Mouse (Mus musculus) limb, embryonic 14.5 days (tissue): ENCODE measurements around the gene Zfp266. TPM values are rescaled to one million over a fixed set of nuclear protein-coding genes. Genes with fewer than 3 reads are reported as not detected.

Experiments used
- ATAC-seq: fragments of 200-750 bp; cut with Nextera tagmentation; 2 replicates; pipeline ENCODE4 v1.8.0; 2017; ENCODE audit warnings: low read depth, moderate number of reproducible peaks, moderate TSS enrichment; ENCODE audit not compliant: low FRiP score
- DNase-seq: peaks from one replicate; pipeline ENCODE4 v3.0.0-alpha.2; 2015; ENCODE audit warnings: low spot score
- H3K27ac ChIP-seq: fragments of 300-500 bp; sonication (generic); replicated peaks from 2 replicates; pipeline ENCODE4 v1.5.1; 2014; ENCODE audit warnings: low read depth, mild to moderate bottlenecking, low read length, moderate library complexity, mixed read lengths
- H3K27me3 ChIP-seq: fragments of 300-500 bp; sonication (generic); 2 replicates; pipeline ENCODE4 v1.6.1; 2014; ENCODE audit warnings: low read length, mixed read lengths; ENCODE audit not compliant: control insufficient read depth, insufficient read depth
- H3K36me3 ChIP-seq: fragments of 300-500 bp; sonication (generic); 2 replicates; pipeline ENCODE4 v1.6.1; 2014; ENCODE audit warnings: mild to moderate bottlenecking, low read length, moderate library complexity, mixed read lengths; ENCODE audit not compliant: control insufficient read depth, insufficient read depth
- H3K4me1 ChIP-seq: fragments of 300-500 bp; sonication (generic); 2 replicates; pipeline ENCODE4 v1.6.1; 2014; ENCODE audit warnings: antibody characterized with exemption, low read length, mixed read lengths; ENCODE audit not compliant: control insufficient read depth, insufficient read depth
- H3K4me2 ChIP-seq: fragments of 300-500 bp; sonication (generic); replicated peaks from 2 replicates; pipeline ENCODE4 v1.6.1; 2014; ENCODE audit warnings: low read depth, mild to moderate bottlenecking, low read length, moderate library complexity; ENCODE audit not compliant: severe bottlenecking
- H3K4me3 ChIP-seq: fragments of 300-500 bp; sonication (generic); replicated peaks from 2 replicates; pipeline ENCODE4 v1.5.1; 2014; ENCODE audit warnings: low read length
- H3K9ac ChIP-seq: fragments of 300-500 bp; sonication (generic); 2 replicates; pipeline ENCODE4 v1.6.1; 2014; ENCODE audit warnings: mild to moderate bottlenecking, low read depth, low read length, moderate library complexity; ENCODE audit not compliant: severe bottlenecking
- H3K9me3 ChIP-seq: fragments of 300-500 bp; sonication (generic); 2 replicates; pipeline ENCODE4 v1.6.1; 2016; ENCODE audit warnings: low read length; ENCODE audit not compliant: control insufficient read depth
- POLR2A ChIP-seq: fragments of 200-500 bp; IDR thresholded peaks from 2 replicates; pipeline ENCODE4 v1.8.0; 2012; ENCODE audit warnings: inconsistent platforms, mild to moderate bottlenecking, moderate library complexity, borderline replicate concordance; ENCODE audit not compliant: insufficient read depth, insufficient read length; ENCODE audit errors: extremely low read depth
- WGBS: fragments of 180-500 bp; shearing (Covaris S2); extraction: QIAGEN DNeasy Blood & Tissue Kit; methylation state at CpG from one replicate; pipeline ENCODE4 v1.1.7; 2014; 5-methylcytosine and 5-hydroxymethylcytosine counted together
- polyA plus RNA-seq, 2 experiments: library from polyadenylated mRNA; depleted of rRNA in 1 of 2; stranded (reverse) in 1 of 2; unstranded in 1 of 2; fragments of >200 nt; fragmentation: Nextera tagmentation in 1 of 2; extraction: Ambion mirVana in 1 of 2; gene quantifications; 2 replicates each; pipeline versions ENCODE4 v1.2.1 to v1.2.3; 2012 to 2014

The Zfp266 gene
- polyA plus RNA-seq, 2 experiments = 43.5 to 92.4 TPM

DNA sequence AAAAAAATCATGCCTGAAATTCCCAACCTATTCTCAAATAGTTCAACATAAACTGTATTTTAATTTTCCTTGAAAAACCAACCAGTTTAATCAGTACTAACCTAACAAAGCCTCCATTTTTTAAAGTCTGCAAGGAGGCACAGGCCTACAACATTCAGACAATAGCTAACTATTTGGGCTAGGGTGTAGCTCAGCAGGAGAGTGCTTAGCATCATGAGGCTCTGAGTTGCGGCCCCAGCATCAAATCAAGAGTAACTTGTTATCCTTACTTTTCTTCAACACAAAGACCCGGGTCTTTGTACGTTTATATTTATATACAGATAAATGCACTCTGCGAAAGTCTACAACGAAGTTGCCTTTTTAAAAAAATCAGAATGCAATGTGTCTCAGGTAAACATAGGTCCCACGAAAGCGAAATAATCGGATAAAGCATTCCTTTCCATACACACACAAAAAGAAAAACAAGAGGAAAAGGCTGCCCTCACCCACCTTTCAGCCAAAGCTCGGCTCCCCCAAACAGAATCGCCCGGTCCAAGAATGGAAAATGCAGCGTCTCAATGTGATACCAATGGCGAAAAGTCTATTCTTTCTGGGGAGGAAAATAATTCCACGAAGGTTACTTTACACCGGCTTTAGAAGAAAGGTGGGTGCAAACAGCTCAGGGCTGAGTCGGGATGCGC, 546 bp downstream of the Zfp266 start:
- H3K9ac ChIP-seq = peak overlapping the region; percentile 96
- H3K36me3 ChIP-seq = peaks cover 24% of the 10 kb centered on the region; the same call in 1 of the 2 replicates
- under 1% methylated on average over 17 of the region's 17 CpGs for WGBS
- H3K27ac ChIP-seq = peak overlapping the region; percentile 99
- peak overlapping the region; percentile 91 for H3K4me3 ChIP-seq
- no peaks in the 10 kb centered on the region for H3K27me3 ChIP-seq
- ATAC-seq (no peak), DNase-seq (peak; percentile 17)
- TF ChIP-seq POLR2A = no peak
- H3K4me1 ChIP-seq = peaks cover 17% of the 10 kb centered on the region
- H3K4me2 ChIP-seq = peak overlapping the region; percentile 81
- H3K9me3 ChIP-seq = no peaks in the 10 kb centered on the region

GRCm38 (mm10) chr9:20519949-20520348, 1.3 kb downstream of the Zfp266 start:
- Histone ChIP-seq H3K27me3 (no peaks in the 10 kb centered on the region), H3K4me3 (peak overlapping the region; percentile 91), H3K9me3 (no peaks in the 10 kb centered on the region), H3K36me3 (peaks cover 31% of the 10 kb centered on the region), H3K4me2 (peak overlapping the region; percentile 78), H3K9ac (peak overlapping the region; percentile 49; the same call in 1 of the 2 replicates), H3K4me1 (peaks cover 17% of the 10 kb centered on the region), H3K27ac (no peak overlapping the region)
- 23% methylated on average over 4 of the region's 4 CpGs for WGBS
- ATAC-seq (no peak), DNase-seq (no peak)
- TF ChIP-seq POLR2A = no peak

DNA sequence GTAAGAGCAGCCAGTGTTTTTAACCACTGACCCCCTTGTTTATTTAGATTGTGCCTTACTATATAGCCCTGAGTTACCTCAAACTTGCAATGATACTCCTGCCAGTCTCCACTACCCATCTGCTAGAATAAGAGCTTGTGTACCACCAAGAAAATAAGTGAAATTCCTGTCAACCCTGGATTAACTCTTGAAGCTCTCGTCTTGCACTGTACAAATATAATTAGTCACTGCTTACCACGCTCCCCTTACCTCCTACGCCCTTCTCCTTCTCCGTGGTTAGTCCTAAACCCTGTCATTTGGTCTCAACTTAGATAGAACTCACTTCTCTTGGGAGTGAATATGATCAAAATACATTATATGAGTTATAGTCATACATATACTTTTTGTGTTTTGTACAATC, 2.5 kb downstream of the Zfp266 start:
- ATAC-seq = no peak
- H3K4me3 ChIP-seq = peak overlapping the region; percentile 91; the same call in 1 of the 2 replicates
- no peaks in the 10 kb centered on the region for H3K27me3 ChIP-seq
- no peak for TF ChIP-seq POLR2A
- peaks cover 22% of the 10 kb centered on the region for H3K4me1 ChIP-seq
- no peak overlapping the region for H3K27ac ChIP-seq
- no peaks in the 10 kb centered on the region for H3K9me3 ChIP-seq
- peaks cover 41% of the 10 kb centered on the region for H3K36me3 ChIP-seq
- 82% methylated on average over 4 of the region's 4 CpGs for WGBS
- H3K4me2 ChIP-seq = peak overlapping the region; percentile 78; the same call in 1 of the 2 replicates
- DNase-seq = no peak
- H3K9ac ChIP-seq = no peak overlapping the region

- DNase-seq (no peak), ATAC-seq (no peak)
- Histone ChIP-seq H3K4me1 (peaks cover 22% of the 10 kb centered on the region), H3K27ac (no peak overlapping the region), H3K27me3 (no peaks in the 10 kb centered on the region), H3K9me3 (no peaks in the 10 kb centered on the region), H3K36me3 (peaks cover 51% of the 10 kb centered on the region), H3K4me2 (no peak overlapping the region), H3K4me3 (no peak overlapping the region), H3K9ac (no peak overlapping the region)
- 97% methylated on average over 1 of the region's 1 CpGs for WGBS
- no peak for TF ChIP-seq POLR2A
These were observed 3.5 kb downstream of the Zfp266 start for GRCm38 (mm10) chr9:20517727-20518126.

DNA sequence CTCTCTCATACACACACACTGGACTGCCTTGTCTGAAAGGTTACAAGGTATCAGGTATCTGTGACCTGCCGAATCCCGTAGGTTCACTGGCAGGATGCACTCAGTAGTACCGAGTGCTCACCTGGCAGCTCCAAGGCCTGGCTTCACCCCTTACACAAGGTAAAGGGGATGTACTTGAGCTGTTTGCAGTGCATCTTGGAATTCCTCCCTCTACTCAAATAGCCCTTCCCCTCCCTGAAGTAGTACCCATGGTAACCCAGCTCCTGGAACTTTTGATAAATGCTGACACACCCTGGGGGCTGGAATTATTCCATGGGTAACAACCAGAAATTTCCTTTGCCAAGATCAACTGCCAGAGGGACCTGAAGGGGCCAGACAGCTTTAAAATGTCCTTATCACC, 7.2 kb downstream of the Zfp266 start:
- peaks cover 69% of the 10 kb centered on the region for H3K36me3 ChIP-seq
- H3K9me3 ChIP-seq = no peaks in the 10 kb centered on the region
- WGBS = 95% methylated on average over 3 of the region's 3 CpGs
- H3K4me2 ChIP-seq = no peak overlapping the region
- no peak overlapping the region for H3K27ac ChIP-seq
- TF ChIP-seq POLR2A = no peak
- H3K4me1 ChIP-seq = peaks cover 13% of the 10 kb centered on the region
- no peaks in the 10 kb centered on the region for H3K27me3 ChIP-seq
- ATAC-seq (no peak), DNase-seq (no peak)
- no peak overlapping the region for H3K4me3 ChIP-seq
- H3K9ac ChIP-seq = no peak overlapping the region
